Mouse (Mus musculus): Measurements from ENCODE around the gene Itprid2. TPM values are rescaled to one million over a fixed set of nuclear protein-coding genes. Genes with fewer than 3 reads are reported as not detected.
"Not testable (repeated sequence)": the region's sequence is repeated elsewhere in the genome, so short reads cannot be mapped to it uniquely, and the experiment has no call there.

Gene Itprid2
- polyA plus RNA-seq (2015; fragmentation: Nextera tagmentation; extraction: Ambion mirVana): 3.5 and 3.7 TPM in 2 replicates

DNA sequence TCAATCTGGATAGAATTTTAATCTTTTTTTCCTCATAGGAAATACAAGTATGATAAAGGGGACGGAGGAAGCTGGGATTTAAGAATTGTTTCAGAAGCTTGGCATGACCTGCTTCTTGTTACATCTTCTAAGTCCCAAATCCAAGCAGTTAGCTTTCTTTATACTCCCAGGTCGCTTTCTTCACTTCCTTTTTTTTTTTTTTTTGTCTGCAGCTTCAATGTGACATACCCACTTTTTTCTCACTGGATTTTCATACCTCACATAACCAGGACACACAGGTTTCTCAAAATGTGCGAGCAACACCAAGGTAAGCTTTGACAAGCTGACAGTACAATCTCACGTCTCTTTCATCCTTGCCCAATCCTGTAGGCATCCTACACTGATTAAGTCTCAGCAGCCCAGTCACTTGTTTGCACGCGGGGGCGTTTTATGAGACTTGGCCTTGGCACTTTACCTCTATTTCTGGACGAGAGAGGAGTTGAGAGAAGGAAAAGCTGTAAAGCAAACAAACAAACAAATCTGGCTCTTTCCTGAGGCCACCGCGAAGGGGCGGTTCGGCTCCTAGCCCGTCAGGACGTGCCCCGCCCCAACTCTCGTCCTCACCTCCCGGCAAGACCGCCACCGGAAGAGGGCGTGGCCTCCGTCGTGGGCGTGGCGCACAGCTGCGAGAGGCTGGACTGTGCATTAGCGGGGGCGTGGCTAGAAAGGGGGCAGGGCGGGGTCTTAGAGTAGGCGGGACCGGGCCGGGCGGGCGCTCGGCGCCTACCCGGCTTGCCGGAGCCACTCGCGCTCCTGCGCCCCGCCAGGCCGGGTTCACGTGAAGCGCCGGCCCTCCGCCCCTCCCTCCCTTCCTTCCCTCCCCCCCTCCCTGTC lies at the start of gene Itprid2:
Itprid2 (plus strand) TSS at position 825 of the 873 bp plus-strand sequence.
- Histone ChIP-seq H3K4me3 (ENCODE audit: low read depth, low read length) (peak within 1 kb of the TSS; percentile 65), H3K36me3 (replicated peaks; ENCODE audit: insufficient read depth, low read length) (no peaks in the 10 kb centered on the region), H3K4me1 (ENCODE audit: insufficient read depth) (0 out of 2 replicates have a peak, but pooled peaks cover 2% of the 10 kb centered on the region), H3K4me2 (ENCODE audit: low read depth, low read length) (peak within 1 kb of the TSS; percentile 86), H3K27me3 (ENCODE audit: insufficient read depth, low read length) (no peaks in the 10 kb centered on the region), H3K9me3 (ENCODE audit: low read length) (no peaks in the 10 kb centered on the region), H3K27ac (ENCODE audit: low read depth) (peak within 1 kb of the TSS; percentile 93), H3K9ac (replicated peaks) (peak within 1 kb of the TSS; percentile 68)
- peak; percentile 100 for DNase-seq
- ATAC-seq: peak; percentile 98
- 5% methylated on average over 44 of the region's 46 CpGs for WGBS (ENCODE audit: insufficient replicate concordance)
- TF ChIP-seq CTCF (IDR thresholded peaks at IDR 0.05; ENCODE audit: low read depth) (peak; percentile 25; the same call in 1 of the 2 replicates), EP300 (IDR thresholded peaks at IDR 0.05; ENCODE audit: low read depth) (no peak)

GRCm38 (mm10) chr2:79596177-79596576 lies 39.0 kb upstream of the Itprid2 start:
- WGBS (ENCODE audit: insufficient replicate concordance): 91% methylated on average over 2 of the region's 2 CpGs
- TF ChIP-seq EP300 (IDR thresholded peaks at IDR 0.05; ENCODE audit: low read depth) (no peak), CTCF (IDR thresholded peaks at IDR 0.05; ENCODE audit: low read depth) (no peak)
- H3K9ac ChIP-seq (replicated peaks): no peak overlapping the region
- no peak for ATAC-seq
- H3K27ac ChIP-seq (ENCODE audit: low read depth): no peak overlapping the region
- no peaks in the 10 kb centered on the region for H3K4me1 ChIP-seq (ENCODE audit: insufficient read depth)
- no peak overlapping the region for H3K4me3 ChIP-seq (ENCODE audit: low read depth, low read length)
- H3K27me3 ChIP-seq (ENCODE audit: insufficient read depth, low read length): no peaks in the 10 kb centered on the region
- no peaks in the 10 kb centered on the region for H3K9me3 ChIP-seq (ENCODE audit: low read length)
- H3K36me3 ChIP-seq (replicated peaks; ENCODE audit: insufficient read depth, low read length): no peaks in the 10 kb centered on the region
- H3K4me2 ChIP-seq (ENCODE audit: low read depth, low read length): no peak overlapping the region
- no peak for DNase-seq

- no peak for TF ChIP-seq EP300 (IDR thresholded peaks at IDR 0.05; ENCODE audit: low read depth)
- TF ChIP-seq CTCF (IDR thresholded peaks at IDR 0.05; ENCODE audit: low read depth): no peak
- no peaks in the 10 kb centered on the region for H3K27me3 ChIP-seq (ENCODE audit: insufficient read depth, low read length)
- no peaks in the 10 kb centered on the region for H3K9me3 ChIP-seq (ENCODE audit: low read length)
- H3K27ac ChIP-seq (ENCODE audit: low read depth): no peak overlapping the region
- H3K36me3 ChIP-seq (replicated peaks; ENCODE audit: insufficient read depth, low read length): no peaks in the 10 kb centered on the region
- H3K4me3 ChIP-seq (ENCODE audit: low read depth, low read length): no peak overlapping the region
- H3K9ac ChIP-seq (replicated peaks): no peak overlapping the region
- no peaks in the 10 kb centered on the region for H3K4me1 ChIP-seq (ENCODE audit: insufficient read depth)
- H3K4me2 ChIP-seq (ENCODE audit: low read depth, low read length): no peak overlapping the region
- ATAC-seq (no peak), DNase-seq (no peak)
Measured at GRCm38 (mm10) chr2:79597090-79597489, 38.1 kb upstream of the Itprid2 start.

DNA sequence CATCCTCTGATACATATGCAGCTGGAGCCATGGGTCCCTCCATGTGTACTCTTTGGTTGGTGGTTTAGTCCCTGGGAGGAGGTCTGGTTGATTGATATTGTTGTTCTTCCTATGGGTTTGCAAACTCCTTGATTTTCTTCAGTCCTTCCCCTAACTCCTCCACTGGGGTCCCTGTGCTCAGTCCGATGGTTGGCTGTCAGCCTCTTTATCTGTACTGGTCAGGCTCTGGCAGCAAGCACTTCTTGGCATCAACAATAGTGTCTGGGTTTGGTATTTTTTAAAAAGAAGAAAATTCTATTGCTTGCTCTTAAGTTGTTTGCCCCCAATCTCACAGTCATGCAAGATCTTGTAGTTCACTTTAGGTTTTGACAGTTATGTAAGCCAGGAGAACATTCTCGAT lies 34.0 kb upstream of the Itprid2 start:
- not testable (repeated sequence) for H3K36me3 ChIP-seq (replicated peaks; ENCODE audit: insufficient read depth, low read length); H3K9ac ChIP-seq (replicated peaks); ATAC-seq; H3K4me3 ChIP-seq (ENCODE audit: low read depth, low read length); H3K4me2 ChIP-seq (ENCODE audit: low read depth, low read length); H3K9me3 ChIP-seq (ENCODE audit: low read length); H3K27ac ChIP-seq (ENCODE audit: low read depth); H3K27me3 ChIP-seq (ENCODE audit: insufficient read depth, low read length); H3K4me1 ChIP-seq (ENCODE audit: insufficient read depth); DNase-seq
- 40% methylated on average over 2 of the region's 2 CpGs for WGBS (ENCODE audit: insufficient replicate concordance)

GRCm38 (mm10) chr2:79601691-79602116 lies 33.4 kb upstream of the Itprid2 start:
- no peak overlapping the region for H3K4me2 ChIP-seq (ENCODE audit: low read depth, low read length)
- WGBS (ENCODE audit: insufficient replicate concordance): 33% methylated on average over 4 of the region's 4 CpGs
- no peak overlapping the region for H3K27ac ChIP-seq (ENCODE audit: low read depth)
- DNase-seq: no peak
- no peaks in the 10 kb centered on the region for H3K4me1 ChIP-seq (ENCODE audit: insufficient read depth)
- no peaks in the 10 kb centered on the region for H3K36me3 ChIP-seq (replicated peaks; ENCODE audit: insufficient read depth, low read length)
- no peak for ATAC-seq
- no peaks in the 10 kb centered on the region for H3K9me3 ChIP-seq (ENCODE audit: low read length)
- no peak for TF ChIP-seq EP300 (IDR thresholded peaks at IDR 0.05; ENCODE audit: low read depth)
- no peak overlapping the region for H3K9ac ChIP-seq (replicated peaks)
- no peaks in the 10 kb centered on the region for H3K27me3 ChIP-seq (ENCODE audit: insufficient read depth, low read length)
- H3K4me3 ChIP-seq (ENCODE audit: low read depth, low read length): no peak overlapping the region

DNA sequence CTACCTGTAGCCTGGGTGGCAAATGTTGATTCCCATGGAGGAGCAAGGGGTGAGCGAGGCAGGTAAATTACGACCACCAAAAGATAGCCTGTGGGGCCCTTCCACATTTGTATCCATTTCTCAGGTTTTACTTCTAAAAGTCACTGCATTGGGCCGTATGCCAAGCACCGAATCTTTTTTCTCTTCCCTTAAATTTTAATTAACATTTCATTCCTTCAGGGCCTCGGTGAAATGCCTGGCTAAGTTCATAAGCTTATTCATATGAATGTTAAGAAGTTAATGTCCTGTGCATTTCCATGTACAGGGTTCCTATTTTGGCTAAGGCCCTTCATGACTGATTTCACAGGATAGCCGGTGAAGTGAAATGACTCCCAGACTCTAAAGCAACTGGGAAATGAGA lies 32.8 kb upstream of the Itprid2 start:
- no peaks in the 10 kb centered on the region for H3K36me3 ChIP-seq (replicated peaks; ENCODE audit: insufficient read depth, low read length)
- H3K4me2 ChIP-seq (ENCODE audit: low read depth, low read length): no peak overlapping the region
- DNase-seq: no peak
- no peaks in the 10 kb centered on the region for H3K4me1 ChIP-seq (ENCODE audit: insufficient read depth)
- H3K4me3 ChIP-seq (ENCODE audit: low read depth, low read length): no peak overlapping the region
- H3K9ac ChIP-seq (replicated peaks): no peak overlapping the region
- no peaks in the 10 kb centered on the region for H3K27me3 ChIP-seq (ENCODE audit: insufficient read depth, low read length)
- no peaks in the 10 kb centered on the region for H3K9me3 ChIP-seq (ENCODE audit: low read length)
- 74% methylated on average over 6 of the region's 6 CpGs for WGBS (ENCODE audit: insufficient replicate concordance)
- TF ChIP-seq CTCF (IDR thresholded peaks at IDR 0.05; ENCODE audit: low read depth) (no peak), EP300 (IDR thresholded peaks at IDR 0.05; ENCODE audit: low read depth) (no peak)
- ATAC-seq: no peak
- H3K27ac ChIP-seq (ENCODE audit: low read depth): no peak overlapping the region

All from liver, postnatal 0 days (tissue).